Mouse (Mus musculus) bone marrow macrophage, adult 2 months (primary cell): ENCODE data around the gene Eppin. TPM values are rescaled to one million over a fixed set of nuclear protein-coding genes. Genes with fewer than 3 reads are reported as not detected.
A peak's percentile ranks its signal among the peaks of the same experiment; 100 is the strongest.
"Not testable (repeated sequence)": the region's sequence is repeated elsewhere in the genome, so short reads cannot be mapped to it uniquely, and the experiment has no call there.

Source experiments
- H3K27ac ChIP-seq: 2 replicates; pipeline ENCODE4 v1.5.1; 2012; ENCODE audit warnings: low read depth, low read length; ENCODE audit not compliant: insufficient read depth
- H3K4me1 ChIP-seq: 2 replicates; pipeline ENCODE4 v1.6.1; 2012; ENCODE audit warnings: low read length; ENCODE audit not compliant: control insufficient read depth, insufficient read depth
- H3K4me3 ChIP-seq: 2 replicates; pipeline ENCODE4 v1.5.1; 2012; ENCODE audit warnings: mild to moderate bottlenecking, low read length, moderate library complexity; ENCODE audit not compliant: insufficient read depth
- CTCF ChIP-seq: IDR thresholded peaks from 2 replicates; pipeline ENCODE4 v1.5.1; 2012; ENCODE audit warnings: low read depth, mild to moderate bottlenecking, low read length, moderate library complexity
- POLR2A ChIP-seq: IDR thresholded peaks from 2 replicates; pipeline ENCODE4 v1.6.1; 2012; ENCODE audit warnings: mild to moderate bottlenecking, low read depth, low read length, borderline replicate concordance
- polyA plus RNA-seq: library from polyadenylated mRNA; stranded (reverse); fragments of >200 nt; gene quantifications from 2 replicates; pipeline ENCODE4 v1.2.4, GENCODE M21; 2012; ENCODE audit not compliant: missing spikeins, insufficient read depth, insufficient read length

The Eppin gene
- polyA plus RNA-seq, 1 experiment: not detected

GRCm38 (mm10) chr2:164603482-164603881, 10.1 kb upstream of the Eppin start:
- TF ChIP-seq CTCF (no peak), POLR2A (no peak)
- H3K27ac ChIP-seq: no peak overlapping the region
- H3K4me3 ChIP-seq: no peak overlapping the region
- H3K4me1 ChIP-seq: no peaks in the 10 kb centered on the region

DNA sequence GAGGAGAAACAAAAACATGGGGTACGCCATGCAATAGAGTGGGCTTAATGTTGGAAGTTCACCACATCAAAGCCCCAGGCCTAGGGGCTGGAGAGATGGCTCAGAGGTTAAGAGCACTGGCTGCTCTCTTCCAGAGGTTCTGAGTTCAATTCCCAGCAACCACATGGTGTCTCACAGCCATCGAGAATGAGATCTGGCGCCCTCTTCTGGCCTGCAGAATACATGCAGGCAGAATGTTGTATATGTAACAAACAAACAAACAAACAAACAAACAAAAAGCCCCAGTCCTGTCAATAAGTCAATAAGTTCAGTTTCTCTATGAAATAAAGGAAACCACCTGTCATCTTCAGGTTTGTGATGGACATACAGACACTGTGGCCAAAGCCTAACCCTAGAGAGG, 6.8 kb upstream of the Eppin start:
- H3K4me1 ChIP-seq: no peaks in the 10 kb centered on the region
- H3K4me3 ChIP-seq: no peak overlapping the region
- TF ChIP-seq CTCF (peak; percentile 25; the same call in 1 of the 2 replicates), POLR2A (no peak)
- H3K27ac ChIP-seq: no peak overlapping the region

- no peak overlapping the region for H3K4me3 ChIP-seq
- H3K4me1 ChIP-seq: no peaks in the 10 kb centered on the region
- no peak overlapping the region for H3K27ac ChIP-seq
- TF ChIP-seq POLR2A (no peak), CTCF (peak; percentile 51; the same call in 1 of the 2 replicates)
Measured at GRCm38 (mm10) chr2:164592014-164592413, 1.4 kb downstream of the Eppin start.

- not testable (repeated sequence) for H3K27ac ChIP-seq, H3K4me3 ChIP-seq, H3K4me1 ChIP-seq
Measured at GRCm38 (mm10) chr2:164585025-164585725, 8.2 kb downstream of the Eppin start, which contains the start of gene Wfdc6a. Gene Wfdc6a (minus strand): TSS chr2:164585447.

DNA sequence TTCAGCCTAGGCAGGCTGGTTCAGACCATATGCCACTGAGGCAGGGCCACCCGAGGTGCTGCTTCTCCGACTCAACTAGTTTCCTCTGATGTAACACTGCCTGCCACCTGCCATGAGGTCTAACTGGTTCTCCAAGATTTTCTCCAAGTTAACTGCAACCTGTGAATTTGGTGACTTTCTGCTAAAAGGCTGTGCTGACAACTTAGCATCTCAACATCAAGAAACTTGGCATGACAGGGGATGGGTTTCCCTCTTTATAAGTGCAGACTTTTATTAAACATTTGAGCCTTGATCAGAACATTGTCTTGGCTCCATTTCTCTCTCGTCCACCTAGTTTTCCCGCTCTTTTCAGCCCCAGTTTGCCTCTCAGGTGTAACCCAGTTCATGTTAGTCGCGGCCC, 20.0 kb downstream of the Eppin start, which contains the start of gene Spint3:
Spint3 (minus strand) TSS at position 101 of the 400 bp plus-strand sequence.
- H3K27ac ChIP-seq, H3K4me1 ChIP-seq, H3K4me3 ChIP-seq: not testable (repeated sequence)

DNA sequence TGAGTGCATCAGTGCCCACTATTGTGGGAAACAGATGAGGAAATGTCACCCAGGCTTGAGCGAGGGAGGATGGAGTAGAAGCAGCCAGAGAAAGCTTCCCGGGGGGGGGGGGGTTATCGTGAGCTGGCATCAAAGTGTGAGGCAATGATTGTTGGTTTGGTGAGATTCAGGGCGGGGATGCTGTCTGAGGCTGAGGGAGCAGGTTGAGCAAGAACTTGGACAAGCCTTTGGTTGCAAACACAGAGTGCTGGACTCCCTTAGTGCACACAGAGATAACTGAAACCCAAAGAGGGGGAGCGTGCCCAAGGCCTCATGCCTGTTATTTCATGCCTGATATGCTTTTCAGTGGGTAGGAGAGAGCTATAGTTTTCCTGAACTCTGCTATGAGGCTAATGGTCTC, 25.9 kb downstream of the Eppin start:
- H3K4me1 ChIP-seq: no peaks in the 10 kb centered on the region
- H3K4me3 ChIP-seq: no peak overlapping the region
- TF ChIP-seq POLR2A: no peak
- no peak for TF ChIP-seq CTCF
- no peak overlapping the region for H3K27ac ChIP-seq

DNA sequence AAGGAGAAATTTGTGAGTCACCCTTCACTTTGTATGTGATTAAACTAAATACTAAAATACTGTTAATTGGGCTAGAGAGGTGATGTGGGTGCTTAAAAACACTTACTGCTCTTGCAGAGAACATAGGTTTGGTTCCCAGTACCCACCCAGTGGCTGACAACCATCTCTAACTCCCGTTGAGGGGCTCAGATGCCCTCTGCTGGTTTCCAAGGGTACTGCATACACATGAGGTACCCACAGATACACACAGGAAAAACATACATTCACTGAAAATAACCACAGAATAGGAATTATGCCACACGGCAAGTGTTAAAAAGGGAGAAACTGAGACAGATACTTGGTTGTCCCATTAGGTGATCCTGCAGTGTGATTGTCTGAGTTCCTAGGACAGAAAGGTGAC, 26.4 kb downstream of the Eppin start:
- H3K4me1 ChIP-seq: no peaks in the 10 kb centered on the region
- H3K4me3 ChIP-seq: no peak overlapping the region
- no peak overlapping the region for H3K27ac ChIP-seq
- TF ChIP-seq CTCF (no peak), POLR2A (no peak)

GRCm38 (mm10) chr2:164564346-164564745, 29.0 kb downstream of the Eppin start:
- H3K4me1 ChIP-seq: no peaks in the 10 kb centered on the region
- no peak overlapping the region for H3K27ac ChIP-seq
- H3K4me3 ChIP-seq: no peak overlapping the region
- no peak for TF ChIP-seq POLR2A
- no peak for TF ChIP-seq CTCF

GRCm38 (mm10) chr2:164563339-164564038, 29.9 kb downstream of the Eppin start:
- Histone ChIP-seq H3K27ac (no peak overlapping the region), H3K4me3 (peak overlapping the region; percentile 33), H3K4me1 (no peaks in the 10 kb centered on the region)
- TF ChIP-seq POLR2A (no peak), CTCF (0 out of 2 replicates have a peak, but pooled peaks have one; percentile 6)

DNA sequence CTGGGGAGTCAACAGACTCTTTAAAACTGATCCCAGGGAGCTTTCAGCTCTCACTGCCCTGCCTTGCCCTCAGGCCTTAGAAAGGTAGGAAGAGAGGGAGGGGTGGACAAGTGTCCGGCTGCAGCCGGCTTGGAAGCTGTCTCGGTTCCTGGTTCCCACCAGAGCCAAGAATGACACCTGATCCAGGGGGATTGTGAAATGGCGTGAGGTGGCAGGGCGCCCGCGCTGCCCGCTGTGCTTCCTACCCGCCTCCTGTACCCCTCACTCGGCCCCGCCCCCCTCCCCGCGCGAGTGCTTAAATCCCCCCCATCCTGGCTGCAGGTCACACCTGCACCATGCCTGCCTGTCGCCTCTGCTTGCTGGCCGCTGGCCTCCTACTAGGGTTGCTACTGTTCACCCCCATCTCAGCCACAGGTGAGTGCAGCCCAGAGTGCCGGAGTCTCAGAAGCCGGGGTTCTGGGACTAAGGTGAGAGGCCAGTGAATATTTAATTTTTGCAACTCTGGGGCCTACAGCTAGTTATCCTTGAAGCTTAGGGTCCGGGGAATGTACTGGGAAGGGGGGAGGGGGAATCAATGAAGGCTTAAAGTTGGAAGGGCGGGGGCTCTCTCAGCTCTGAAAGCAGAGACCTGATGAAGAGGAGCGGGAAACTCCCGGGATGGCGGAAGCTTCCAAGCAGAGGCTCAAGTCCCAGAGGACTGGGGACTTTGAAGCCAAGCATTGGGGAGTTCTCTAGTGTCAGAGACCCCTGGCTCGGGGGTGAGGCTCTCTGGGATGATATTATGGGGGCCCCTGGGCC, 30.8 kb downstream of the Eppin start, which contains the start of gene Wfdc2:
Wfdc2 (plus strand) TSS at position 23 of the 798 bp plus-strand sequence.
- H3K4me3 ChIP-seq: no peak within 1 kb of the TSS
- H3K27ac ChIP-seq: no peak within 1 kb of the TSS
- TF ChIP-seq CTCF (no peak), POLR2A (no peak)
- no peaks in the 10 kb centered on the region for H3K4me1 ChIP-seq
